Mouse (Mus musculus) activated CD4-positive, CD25-positive, alpha-beta regulatory T cell, adult 4 months (primary cell): ENCODE data around the gene Rem1. TPM values are rescaled to one million over a fixed set of nuclear protein-coding genes. Genes with fewer than 3 reads are reported as not detected.

ENCODE experiments used
- ATAC-seq: one replicate; pipeline ENCODE4 v1.8.0; 2017
- polyA plus RNA-seq, 2 experiments: library from polyadenylated mRNA; unstranded; fragments of 100-300 nt; shearing (Covaris generic); gene quantifications; one replicate each; pipeline ENCODE4 v1.2.1; 2017

Rem1 gene
- polyA plus RNA-seq, 2 experiments from 2014 or later, result not detected

GRCm38 (mm10) chr2:152678302-152678701 lies 51.6 kb downstream of the Rem1 start:
- ATAC-seq, result peak; percentile 69

- no peak for ATAC-seq
Measured at GRCm38 (mm10) chr2:152678925-152679324, 52.2 kb downstream of the Rem1 start.

GRCm38 (mm10) chr2:152679701-152680355 lies 53.1 kb downstream of the Rem1 start:
- no peak for ATAC-seq

- ATAC-seq, result no peak
Measured at GRCm38 (mm10) chr2:152683086-152683485, 56.3 kb downstream of the Rem1 start.

Other genes with a start within 250 kb of the Rem1 start
- gene Sox12, start 228.9 kb upstream of the Rem1 start, polyA plus RNA-seq, result under 1 TPM; 0.30 to 0.33 TPM
- gene Zcchc3, start 211.9 kb upstream of the Rem1 start, polyA plus RNA-seq, result under 1 TPM; 0.70 to 0.74 TPM
- not detected for gene 6820408C15Rik, start 211.4 kb upstream of the Rem1 start, polyA plus RNA-seq
- not detected for gene Defb23, start 162.3 kb upstream of the Rem1 start, polyA plus RNA-seq
- gene Defb20, start 149.9 kb upstream of the Rem1 start, polyA plus RNA-seq, result not detected
- not detected for gene Defb22, start 136.8 kb upstream of the Rem1 start, polyA plus RNA-seq
- not detected for gene Defb26, start 115.3 kb upstream of the Rem1 start, polyA plus RNA-seq
- gene Defb28, start 108.7 kb upstream of the Rem1 start, polyA plus RNA-seq, result not detected
- not detected for gene Defb29, start 86.9 kb upstream of the Rem1 start, polyA plus RNA-seq
- not detected for gene Gm17416, start 57.6 kb upstream of the Rem1 start, polyA plus RNA-seq
- not detected for gene Defb21, start 54.2 kb upstream of the Rem1 start, polyA plus RNA-seq
- gene Defb19, start 46.6 kb upstream of the Rem1 start, polyA plus RNA-seq, result not detected
- gene Defb45, start 27.6 kb upstream of the Rem1 start, polyA plus RNA-seq, result not detected
- gene Defb36, start 22.6 kb upstream of the Rem1 start, polyA plus RNA-seq, result not detected
- not detected for gene Defb25, start 3.9 kb upstream of the Rem1 start, polyA plus RNA-seq
- 10 to 100 TPM; 72.7 to 82.3 TPM for gene H13, start 42.5 kb downstream of the Rem1 start, polyA plus RNA-seq
- gene Mcts2, start 60.1 kb downstream of the Rem1 start, polyA plus RNA-seq, result 1 to 10 TPM; 2.1 to 2.5 TPM
- gene Id1, start 109.3 kb downstream of the Rem1 start, polyA plus RNA-seq, result under 1 TPM; 0.56 to 0.97 TPM
- gene Cox4i2, start 127.2 kb downstream of the Rem1 start, polyA plus RNA-seq, result not detected
- 10 to 100 TPM; 52.4 to 59.9 TPM for gene Bcl2l1, start 204.8 kb downstream of the Rem1 start, polyA plus RNA-seq
- 10 to 100 TPM; 21.3 to 23.3 TPM for gene Tpx2, start 221.0 kb downstream of the Rem1 start, polyA plus RNA-seq